Mouse (Mus musculus) limb, embryonic 12.5 days (tissue): ENCODE measurements around the gene Gm39566. TPM values are rescaled to one million over a fixed set of nuclear protein-coding genes. Genes with fewer than 3 reads are reported as not detected.

ENCODE experiments used
- ATAC-seq: fragments of 200-750 bp; cut with Nextera tagmentation; 2 replicates; pipeline ENCODE4 v1.8.0; 2017; ENCODE audit warnings: low read depth, moderate TSS enrichment; ENCODE audit not compliant: insufficient number of reproducible peaks, insufficient read depth, low FRiP score, low TSS enrichment
- H3K27ac ChIP-seq: fragments of 300-500 bp; sonication (generic); 2 replicates; pipeline ENCODE4 v1.5.1; 2016; ENCODE audit warnings: mild to moderate bottlenecking, moderate library complexity
- H3K27me3 ChIP-seq: fragments of 300-500 bp; sonication (generic); 2 replicates; pipeline ENCODE4 v1.6.1; 2016; ENCODE audit warnings: mild to moderate bottlenecking, moderate library complexity
- H3K36me3 ChIP-seq: fragments of 300-500 bp; sonication (generic); 2 replicates; pipeline ENCODE4 v1.6.1; 2016; ENCODE audit warnings: mild to moderate bottlenecking, moderate library complexity
- H3K4me1 ChIP-seq: fragments of 300-500 bp; sonication (generic); replicated peaks from 2 replicates; pipeline ENCODE4 v1.6.1; 2016
- H3K4me2 ChIP-seq: fragments of 300-500 bp; sonication (generic); 2 replicates; pipeline ENCODE4 v1.6.1; 2016; ENCODE audit warnings: mild to moderate bottlenecking, moderate library complexity
- H3K4me3 ChIP-seq: fragments of 300-500 bp; sonication (generic); replicated peaks from 2 replicates; pipeline ENCODE4 v1.5.1; 2016; ENCODE audit warnings: mild to moderate bottlenecking
- H3K9ac ChIP-seq: fragments of 300-500 bp; sonication (generic); replicated peaks from 2 replicates; pipeline ENCODE4 v1.6.1; 2016; ENCODE audit warnings: mild to moderate bottlenecking, moderate library complexity
- H3K9me3 ChIP-seq: fragments of 300-500 bp; sonication (generic); 2 replicates; pipeline ENCODE4 v1.6.1; 2016; ENCODE audit warnings: mild to moderate bottlenecking, moderate library complexity
- WGBS: fragments of 180-500 bp; shearing (Covaris S2); methylation state at CpG from one replicate; pipeline ENCODE4 v1.1.7; 2016; 5-methylcytosine and 5-hydroxymethylcytosine counted together
- polyA plus RNA-seq: library from polyadenylated mRNA; unstranded; fragments of >200 nt; fragmentation: Nextera tagmentation; extraction: Ambion mirVana; gene quantifications from 2 replicates; pipeline ENCODE4 v1.2.1, GENCODE M21; 2016

Gene Gm39566
- polyA plus RNA-seq, 1 experiment from 2014 or later = not detected

DNA sequence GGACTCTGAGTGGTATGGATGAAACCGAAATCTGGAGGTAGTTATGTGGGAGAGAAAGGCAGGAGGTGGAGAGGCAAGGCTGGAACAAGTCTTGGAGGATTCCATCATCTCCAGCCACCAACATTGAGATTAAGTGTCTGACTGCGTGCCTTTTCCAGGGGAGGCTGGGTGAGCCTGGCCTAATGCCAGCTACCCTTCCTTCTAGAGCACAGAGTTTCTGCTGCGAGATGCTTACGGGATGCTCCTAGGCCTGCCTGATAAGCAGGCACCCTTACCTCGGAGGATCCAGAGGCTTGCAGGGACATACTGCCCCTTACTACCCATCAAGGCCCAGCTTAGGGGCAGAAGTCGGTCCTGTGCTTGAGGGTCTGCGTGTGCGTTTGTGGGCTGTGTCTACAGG is 18.5 kb upstream of the Gm39566 start:
- H3K36me3 ChIP-seq = peaks cover 40% of the 10 kb centered on the region
- ATAC-seq = no peak
- peak overlapping the region; percentile 95 for H3K4me2 ChIP-seq
- 61% methylated on average over 8 of the region's 8 CpGs for whole genome bisulfite sequencing
- peak overlapping the region; percentile 77 for H3K9ac ChIP-seq
- no peak overlapping the region for H3K27ac ChIP-seq
- H3K4me1 ChIP-seq = peaks cover 44% of the 10 kb centered on the region
- peaks cover 41% of the 10 kb centered on the region for H3K27me3 ChIP-seq
- H3K9me3 ChIP-seq = no peaks in the 10 kb centered on the region
- peak overlapping the region; percentile 72 for H3K4me3 ChIP-seq

DNA sequence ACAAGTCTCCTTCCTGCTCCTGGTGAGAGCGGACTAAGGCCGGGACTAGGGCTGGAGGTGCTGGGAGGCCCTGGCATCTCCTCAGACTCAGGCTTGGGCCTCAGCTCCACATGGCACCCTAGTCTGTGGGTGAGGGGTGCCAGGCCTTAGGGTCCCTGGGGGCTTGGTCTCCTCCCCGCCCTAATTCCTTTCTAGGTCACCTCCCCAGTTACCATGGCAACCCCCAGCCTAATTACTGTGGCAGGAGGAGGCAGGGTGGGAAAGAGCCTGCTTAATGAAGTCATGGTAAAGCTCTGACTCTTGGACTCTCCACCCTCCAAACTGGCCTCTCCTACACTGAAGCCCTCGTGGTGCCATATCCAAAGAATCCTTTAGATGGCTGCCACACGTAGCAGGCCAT is 13.7 kb upstream of the Gm39566 start:
- WGBS = 63% methylated on average over 5 of the region's 5 CpGs
- H3K4me2 ChIP-seq = no peak overlapping the region
- ATAC-seq = no peak
- H3K27ac ChIP-seq = no peak overlapping the region
- no peak overlapping the region for H3K9ac ChIP-seq
- H3K4me1 ChIP-seq = peaks cover 12% of the 10 kb centered on the region
- peaks cover 83% of the 10 kb centered on the region for H3K36me3 ChIP-seq
- no peaks in the 10 kb centered on the region for H3K9me3 ChIP-seq
- peaks cover 15% of the 10 kb centered on the region for H3K27me3 ChIP-seq
- H3K4me3 ChIP-seq = no peak overlapping the region

DNA sequence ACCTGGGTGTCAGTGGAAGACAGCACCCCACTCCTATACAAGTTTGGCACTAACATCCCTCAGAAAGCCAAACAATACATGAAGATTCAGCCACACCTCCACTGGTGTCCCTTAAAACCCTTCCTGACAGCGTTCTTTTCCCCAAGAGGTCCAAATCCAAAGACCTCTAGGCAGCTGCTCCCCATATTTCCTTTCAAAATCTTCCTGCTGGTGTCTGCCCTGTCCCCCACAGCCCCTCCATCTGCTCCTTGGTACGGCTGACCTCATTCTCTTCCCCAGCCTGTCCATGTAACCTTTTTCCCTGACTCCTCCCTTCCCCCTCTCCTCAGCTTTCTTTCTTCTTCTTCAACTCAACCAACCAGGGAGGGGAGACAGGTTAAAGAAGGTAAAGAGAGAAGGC is 8.4 kb upstream of the Gm39566 start:
- Histone ChIP-seq H3K4me3 (no peak overlapping the region), H3K9me3 (no peaks in the 10 kb centered on the region), H3K36me3 (peaks cover 43% of the 10 kb centered on the region), H3K27ac (no peak overlapping the region), H3K4me1 (no peaks in the 10 kb centered on the region), H3K4me2 (no peak overlapping the region), H3K9ac (no peak overlapping the region), H3K27me3 (no peaks in the 10 kb centered on the region)
- no peak for ATAC-seq
- 78% methylated on average over 2 of the region's 2 CpGs for WGBS

DNA sequence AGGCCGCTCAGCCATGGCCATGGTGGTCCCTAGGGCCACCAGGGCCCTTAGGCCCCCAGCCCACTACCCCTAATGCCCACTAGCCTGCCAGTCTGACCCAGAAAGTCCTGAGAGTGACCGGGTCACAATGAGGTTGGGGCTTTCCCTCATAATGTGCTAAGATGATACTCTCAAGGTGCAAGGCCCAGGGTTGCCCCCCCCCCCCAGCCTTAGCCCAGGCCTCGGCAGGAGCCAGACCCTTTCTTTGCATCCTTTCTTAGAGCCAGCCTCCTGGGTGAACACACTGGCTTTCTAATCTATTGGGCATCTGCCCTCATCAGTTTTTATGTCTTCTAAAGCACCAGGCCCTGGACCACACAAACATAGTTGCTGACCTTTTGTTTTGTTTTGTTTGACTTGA is 7.0 kb upstream of the Gm39566 start, which contains the start of gene Spem1:
Gene Spem1 (minus strand): TSS at position 101 of the 400 bp plus-strand sequence.
- Histone ChIP-seq H3K36me3 (peaks cover 29% of the 10 kb centered on the region), H3K27ac (no peak within 1 kb of the TSS), H3K4me3 (no peak within 1 kb of the TSS), H3K4me1 (no peaks in the 10 kb centered on the region), H3K9me3 (peaks cover 7% of the 10 kb centered on the region), H3K9ac (no peak within 1 kb of the TSS), H3K4me2 (no peak within 1 kb of the TSS), H3K27me3 (no peaks in the 10 kb centered on the region)
- 92% methylated on average over 3 of the region's 3 CpGs for WGBS
- no peak for ATAC-seq

DNA sequence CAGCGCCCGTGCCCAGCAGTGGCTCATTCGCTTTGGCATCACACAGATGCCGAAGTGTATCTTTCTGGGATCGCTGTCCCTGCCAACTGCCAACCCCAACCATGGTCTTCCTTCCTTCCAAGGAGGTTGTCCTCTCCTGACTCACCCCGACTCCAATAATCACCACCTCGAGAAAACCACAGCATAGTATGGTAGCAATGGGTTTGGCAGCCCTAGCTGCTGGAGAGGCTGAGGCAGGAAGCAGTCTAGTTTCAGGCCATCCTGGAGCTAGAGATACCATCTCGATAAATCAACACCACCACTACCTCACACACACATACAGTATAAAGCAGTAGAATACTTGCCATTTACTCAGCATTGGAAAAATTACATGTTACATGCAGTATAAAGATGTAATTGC is 3.8 kb upstream of the Gm39566 start:
- Histone ChIP-seq H3K9me3 (peaks cover 13% of the 10 kb centered on the region), H3K36me3 (no peaks in the 10 kb centered on the region), H3K27me3 (no peaks in the 10 kb centered on the region), H3K4me3 (no peak overlapping the region), H3K27ac (no peak overlapping the region), H3K9ac (no peak overlapping the region), H3K4me2 (no peak overlapping the region), H3K4me1 (no peaks in the 10 kb centered on the region)
- WGBS = 93% methylated on average over 8 of the region's 8 CpGs
- ATAC-seq = no peak

DNA sequence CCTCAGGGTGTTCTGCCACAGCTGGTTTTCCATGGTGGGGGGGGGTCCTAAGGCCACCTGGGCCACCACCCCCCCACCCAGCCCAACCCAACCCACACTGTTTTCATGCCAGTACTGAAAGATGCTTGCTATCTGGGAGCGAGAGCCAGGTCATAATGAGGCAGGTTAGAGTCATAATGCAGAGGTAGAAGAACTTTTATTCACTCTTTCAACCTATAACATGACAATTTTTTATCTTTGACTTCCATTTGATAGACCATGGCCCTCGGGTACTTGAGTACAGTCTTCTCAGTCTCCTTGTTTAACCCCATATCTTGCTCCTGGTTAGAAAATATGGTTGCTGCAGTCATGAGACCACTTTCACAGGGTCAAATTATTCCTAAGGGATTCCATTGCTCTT is 3.3 kb upstream of the Gm39566 start, which contains the start of gene Spem2:
Gene Spem2 (minus strand): TSS at position 101 of the 400 bp plus-strand sequence.
- H3K4me2 ChIP-seq = no peak within 1 kb of the TSS
- H3K4me3 ChIP-seq = no peak within 1 kb of the TSS
- no peaks in the 10 kb centered on the region for H3K27me3 ChIP-seq
- no peaks in the 10 kb centered on the region for H3K4me1 ChIP-seq
- H3K36me3 ChIP-seq = no peaks in the 10 kb centered on the region
- WGBS = 89% methylated on average over 2 of the region's 2 CpGs
- H3K27ac ChIP-seq = no peak within 1 kb of the TSS
- peaks cover 13% of the 10 kb centered on the region for H3K9me3 ChIP-seq
- no peak for ATAC-seq
- H3K9ac ChIP-seq = no peak within 1 kb of the TSS

GRCm38 (mm10) chr11:69816520-69816919 is 1.4 kb upstream of the Gm39566 start:
- H3K4me2 ChIP-seq = no peak overlapping the region
- H3K4me1 ChIP-seq = no peaks in the 10 kb centered on the region
- H3K9me3 ChIP-seq = peaks cover 13% of the 10 kb centered on the region
- no peak overlapping the region for H3K9ac ChIP-seq
- 91% methylated on average over 12 of the region's 12 CpGs for WGBS
- no peaks in the 10 kb centered on the region for H3K27me3 ChIP-seq
- no peak for ATAC-seq
- no peak overlapping the region for H3K4me3 ChIP-seq
- no peak overlapping the region for H3K27ac ChIP-seq
- H3K36me3 ChIP-seq = no peaks in the 10 kb centered on the region

GRCm38 (mm10) chr11:69810280-69810679 is 4.8 kb downstream of the Gm39566 start:
- no peak overlapping the region for H3K27ac ChIP-seq
- H3K9ac ChIP-seq = no peak overlapping the region
- no peaks in the 10 kb centered on the region for H3K4me1 ChIP-seq
- H3K36me3 ChIP-seq = no peaks in the 10 kb centered on the region
- peaks cover 9% of the 10 kb centered on the region for H3K9me3 ChIP-seq
- H3K4me3 ChIP-seq = no peak overlapping the region
- H3K27me3 ChIP-seq = peaks cover 27% of the 10 kb centered on the region
- H3K4me2 ChIP-seq = no peak overlapping the region
- no peak for ATAC-seq

GRCm38 (mm10) chr11:69807641-69808040 is 7.5 kb downstream of the Gm39566 start:
- ATAC-seq = no peak
- H3K27ac ChIP-seq = no peak overlapping the region
- H3K27me3 ChIP-seq = peaks cover 53% of the 10 kb centered on the region
- H3K4me3 ChIP-seq = no peak overlapping the region
- no peak overlapping the region for H3K9ac ChIP-seq
- no peaks in the 10 kb centered on the region for H3K36me3 ChIP-seq
- H3K4me1 ChIP-seq = peaks cover 26% of the 10 kb centered on the region
- H3K4me2 ChIP-seq = no peak overlapping the region
- WGBS = 77% methylated on average over 2 of the region's 2 CpGs
- H3K9me3 ChIP-seq = peaks cover 9% of the 10 kb centered on the region

- peaks cover 38% of the 10 kb centered on the region for H3K4me1 ChIP-seq
- H3K4me2 ChIP-seq = no peak overlapping the region
- no peaks in the 10 kb centered on the region for H3K36me3 ChIP-seq
- no peak overlapping the region for H3K9ac ChIP-seq
- H3K4me3 ChIP-seq = no peak overlapping the region
- 78% methylated on average over 4 of the region's 4 CpGs for WGBS
- peaks cover 66% of the 10 kb centered on the region for H3K27me3 ChIP-seq
- no peak overlapping the region for H3K27ac ChIP-seq
- peaks cover 9% of the 10 kb centered on the region for H3K9me3 ChIP-seq
- no peak for ATAC-seq
Measured at GRCm38 (mm10) chr11:69806378-69806777, 8.7 kb downstream of the Gm39566 start.

DNA sequence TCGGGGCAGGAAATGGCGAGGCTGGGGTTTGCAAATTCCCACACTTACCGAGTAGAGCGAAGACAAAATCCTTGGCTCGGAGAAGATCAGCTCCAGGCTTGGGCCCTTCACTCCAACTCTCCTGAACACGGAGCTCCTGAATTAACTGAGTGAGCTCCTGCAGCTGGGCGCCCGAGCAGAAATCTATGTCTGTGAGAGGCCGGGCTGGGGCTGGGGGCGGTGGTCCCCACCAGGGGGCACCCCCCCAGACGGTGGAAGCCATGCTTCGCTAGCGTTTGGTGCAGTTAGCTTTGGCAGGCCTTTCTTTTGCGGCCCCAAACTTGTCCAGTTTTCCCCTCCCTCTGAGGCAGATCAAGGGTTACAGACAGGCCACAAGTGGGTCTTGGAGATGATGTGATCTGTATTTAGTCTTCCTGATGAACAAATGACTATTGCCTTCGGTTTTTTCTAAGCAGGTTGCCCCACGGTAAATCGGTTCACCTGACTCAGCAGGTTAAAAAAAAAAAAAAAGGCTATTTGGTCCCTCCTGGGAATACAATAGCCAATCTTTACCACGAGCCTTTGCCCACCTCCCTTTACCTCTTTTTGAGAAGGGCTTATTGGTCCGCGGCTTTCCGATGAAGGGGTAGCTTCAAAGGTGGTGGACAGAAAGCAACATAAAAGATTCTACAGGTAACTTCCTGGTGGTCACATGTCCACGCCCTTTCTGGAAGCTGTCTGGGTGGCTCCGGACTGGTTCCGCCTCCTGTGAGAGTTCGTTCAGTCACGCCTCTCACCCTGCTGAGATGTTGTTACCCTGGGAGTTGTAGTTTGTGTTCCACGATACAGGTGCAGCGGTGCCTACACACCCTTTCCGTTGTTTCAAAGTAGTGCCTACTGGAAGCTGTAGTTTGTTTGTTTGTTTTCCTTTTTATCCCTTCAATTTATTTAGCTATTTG is 9.9 kb downstream of the Gm39566 start, which contains the start of gene Tmem102:
Gene Tmem102 (minus strand): TSS at position 653 of the 938 bp plus-strand sequence.
- no peaks in the 10 kb centered on the region for H3K36me3 ChIP-seq
- peaks cover 9% of the 10 kb centered on the region for H3K9me3 ChIP-seq
- WGBS = 6% methylated on average over 29 of the region's 29 CpGs
- H3K4me3 ChIP-seq = peak within 1 kb of the TSS; percentile 57
- H3K27ac ChIP-seq = no peak within 1 kb of the TSS
- 0 out of 2 replicates have a peak within 1 kb of the TSS, but pooled peaks have one; percentile 9 for H3K9ac ChIP-seq
- peaks cover 47% of the 10 kb centered on the region for H3K4me1 ChIP-seq
- peak within 1 kb of the TSS; percentile 92 for H3K4me2 ChIP-seq
- no peak for ATAC-seq
- H3K27me3 ChIP-seq = peaks cover 77% of the 10 kb centered on the region
